Mouse (Mus musculus): ENCODE measurements around the gene Rras. TPM values are rescaled to one million over a fixed set of nuclear protein-coding genes. Genes with fewer than 3 reads are reported as not detected.

The Rras gene
- polyA plus RNA-seq, 1 experiment from 2014 or later: 76.4 TPM

DNA sequence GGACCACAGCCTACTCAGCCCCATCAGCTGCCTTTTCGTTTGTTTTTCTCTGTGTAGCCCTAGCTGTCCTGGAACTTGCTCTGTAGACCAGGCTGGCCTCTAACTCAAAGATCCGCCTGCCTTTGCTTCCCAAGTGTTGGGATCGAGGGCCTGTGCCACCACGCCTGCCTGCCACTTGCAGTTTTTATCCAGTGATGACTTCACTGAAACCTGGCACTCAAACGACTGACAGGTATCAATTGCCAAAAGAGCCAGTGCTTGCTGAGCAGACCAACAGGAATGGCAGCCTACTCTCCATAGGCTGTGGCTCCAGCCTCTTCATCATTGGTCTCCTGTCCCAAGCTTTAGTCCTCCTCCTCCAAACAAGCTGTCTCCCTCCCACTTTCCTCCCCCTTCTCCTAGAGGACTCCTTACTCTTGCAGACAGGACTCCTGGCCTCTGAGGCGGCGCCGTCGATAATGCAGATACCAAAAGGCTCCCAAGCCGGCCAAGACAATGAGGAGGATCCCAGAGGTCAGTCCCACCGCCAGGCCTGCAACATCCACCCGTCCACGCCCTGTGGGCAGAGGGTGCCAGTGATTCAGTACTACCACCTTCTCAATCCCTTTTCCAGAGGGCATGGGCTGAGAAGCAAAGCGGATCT lies 38.7 kb downstream of the Rras start:
- Histone ChIP-seq H3K27ac (no peak overlapping the region), H3K4me3 (no peak overlapping the region), H3K9ac (0 out of 2 replicates have a peak overlapping the region, but pooled peaks have one; percentile 4), H3K9me3 (replicated peaks) (no peaks in the 10 kb centered on the region), H3K36me3 (no peaks in the 10 kb centered on the region), H3K4me1 (replicated peaks) (peaks cover 19% of the 10 kb centered on the region), H3K4me2 (no peak overlapping the region), H3K27me3 (no peaks in the 10 kb centered on the region)
- no peak for ATAC-seq (replicated peaks; ENCODE audit: insufficient number of reproducible peaks, insufficient read depth, low FRiP score, low read depth)
- WGBS: 70% methylated on average over 14 of the region's 14 CpGs

DNA sequence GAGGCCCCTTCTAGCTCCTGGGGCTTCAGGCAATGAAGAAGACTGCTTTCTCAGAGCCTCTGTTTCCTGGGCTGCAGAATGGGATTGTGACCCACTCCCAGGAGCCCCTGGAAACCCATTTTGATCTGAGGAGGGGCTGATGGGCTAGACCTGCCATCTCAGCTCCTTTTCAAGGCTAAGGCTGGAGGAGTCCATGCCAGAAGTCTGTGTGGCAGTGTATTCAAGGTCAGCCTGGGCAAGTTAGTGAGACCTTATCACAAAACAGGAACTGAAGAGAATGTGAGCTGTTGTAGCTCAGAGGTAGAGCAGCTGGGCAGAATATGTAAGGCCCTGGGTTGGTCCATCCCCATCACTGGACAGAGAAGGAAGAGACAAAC lies 39.2 kb downstream of the Rras start:
- no peaks in the 10 kb centered on the region for H3K9me3 ChIP-seq (replicated peaks)
- H3K4me2 ChIP-seq: no peak overlapping the region
- H3K9ac ChIP-seq: 0 out of 2 replicates have a peak overlapping the region, but pooled peaks have one; percentile 4
- no peak for ATAC-seq (replicated peaks; ENCODE audit: insufficient number of reproducible peaks, insufficient read depth, low FRiP score, low read depth)
- peaks cover 19% of the 10 kb centered on the region for H3K4me1 ChIP-seq (replicated peaks)
- no peaks in the 10 kb centered on the region for H3K36me3 ChIP-seq
- no peak overlapping the region for H3K27ac ChIP-seq
- H3K27me3 ChIP-seq: no peaks in the 10 kb centered on the region
- no peak overlapping the region for H3K4me3 ChIP-seq

DNA sequence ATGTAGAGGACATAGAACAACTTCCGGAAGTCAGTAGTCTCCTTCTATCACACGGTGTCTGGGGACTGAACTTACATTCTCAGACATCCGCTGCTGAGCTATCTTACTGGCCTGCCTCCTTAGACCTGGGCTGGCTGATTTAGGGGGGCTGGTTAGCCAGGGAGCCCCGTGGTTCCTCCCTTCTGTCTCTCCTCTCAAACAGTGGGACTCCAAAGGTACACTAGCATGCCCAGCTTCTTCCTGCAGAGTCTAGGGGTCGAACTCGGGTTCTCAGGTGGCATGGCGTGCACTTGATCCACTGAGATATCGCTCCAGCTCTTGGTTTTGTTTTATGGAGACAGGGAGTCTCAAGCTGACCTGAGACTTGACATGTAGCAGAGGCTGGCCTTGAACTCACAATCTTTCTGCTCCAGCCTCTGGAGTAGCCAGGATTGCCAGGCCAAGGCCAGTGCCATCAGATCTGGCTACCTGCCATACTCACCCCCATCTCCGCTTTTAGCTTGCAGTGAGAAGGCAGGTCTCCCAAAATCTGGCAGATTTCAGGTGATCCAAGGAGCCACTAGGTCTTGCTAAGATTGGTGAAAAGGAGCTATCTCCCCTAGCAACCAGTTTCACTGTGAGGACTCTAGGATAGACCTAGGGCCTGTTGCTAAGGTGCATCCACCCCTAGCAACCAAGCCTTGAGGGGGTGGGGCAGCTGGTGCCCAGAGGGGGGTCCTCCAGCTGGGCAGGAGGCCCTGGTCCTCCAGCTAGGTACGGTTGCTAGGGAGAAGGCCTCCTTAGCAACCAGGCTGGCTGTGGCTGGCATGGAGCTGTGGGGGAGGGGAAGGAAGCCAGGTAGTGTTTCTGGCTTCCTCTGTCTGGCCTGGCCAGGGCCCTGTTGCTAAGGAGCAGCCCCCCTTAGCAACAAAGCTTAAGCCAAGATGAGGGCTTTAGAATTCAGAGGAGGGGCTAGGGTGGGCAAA lies 41.1 kb downstream of the Rras start:
- no peak overlapping the region for H3K4me3 ChIP-seq
- 0 out of 2 replicates have a peak, but pooled peaks cover 2% of the 10 kb centered on the region for H3K36me3 ChIP-seq
- H3K27ac ChIP-seq: no peak overlapping the region
- 73% methylated on average over 10 of the region's 10 CpGs for WGBS
- H3K9me3 ChIP-seq (replicated peaks): no peaks in the 10 kb centered on the region
- no peaks in the 10 kb centered on the region for H3K27me3 ChIP-seq
- ATAC-seq (replicated peaks; ENCODE audit: insufficient number of reproducible peaks, insufficient read depth, low FRiP score, low read depth): no peak
- no peak overlapping the region for H3K4me2 ChIP-seq
- peaks cover 24% of the 10 kb centered on the region for H3K4me1 ChIP-seq (replicated peaks)
- H3K9ac ChIP-seq: no peak overlapping the region

DNA sequence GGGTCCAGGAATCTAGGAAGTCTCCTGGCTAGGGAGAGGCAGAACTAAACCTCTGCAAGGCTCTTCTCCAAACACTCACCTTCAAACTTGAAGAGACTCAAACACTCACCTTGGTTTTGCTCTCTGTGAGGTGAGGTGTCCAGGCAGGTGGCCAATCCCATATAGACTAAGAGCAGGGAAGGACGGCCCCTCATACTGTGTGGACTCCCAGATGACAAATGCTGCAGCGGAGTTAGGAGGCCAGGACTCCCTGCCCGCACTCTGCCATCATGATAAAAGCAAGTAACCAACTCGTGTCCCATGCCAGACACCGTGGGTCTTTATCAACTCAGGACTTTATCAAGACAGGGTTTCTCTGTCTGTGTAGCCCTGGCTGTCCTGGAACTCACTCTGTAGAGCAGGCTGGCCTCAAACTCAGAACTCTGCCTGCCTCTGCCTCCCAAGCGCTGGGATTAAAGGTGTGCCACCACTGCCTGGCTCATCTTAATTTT lies 42.9 kb downstream of the Rras start:
- Histone ChIP-seq H3K36me3 (0 out of 2 replicates have a peak, but pooled peaks cover 3% of the 10 kb centered on the region), H3K4me3 (no peak overlapping the region), H3K27ac (no peak overlapping the region), H3K27me3 (no peaks in the 10 kb centered on the region), H3K4me2 (no peak overlapping the region), H3K9ac (no peak overlapping the region), H3K4me1 (replicated peaks) (peaks cover 21% of the 10 kb centered on the region), H3K9me3 (replicated peaks) (no peaks in the 10 kb centered on the region)
- no peak for ATAC-seq (replicated peaks; ENCODE audit: insufficient number of reproducible peaks, insufficient read depth, low FRiP score, low read depth)
- 73% methylated on average over 6 of the region's 6 CpGs for WGBS

DNA sequence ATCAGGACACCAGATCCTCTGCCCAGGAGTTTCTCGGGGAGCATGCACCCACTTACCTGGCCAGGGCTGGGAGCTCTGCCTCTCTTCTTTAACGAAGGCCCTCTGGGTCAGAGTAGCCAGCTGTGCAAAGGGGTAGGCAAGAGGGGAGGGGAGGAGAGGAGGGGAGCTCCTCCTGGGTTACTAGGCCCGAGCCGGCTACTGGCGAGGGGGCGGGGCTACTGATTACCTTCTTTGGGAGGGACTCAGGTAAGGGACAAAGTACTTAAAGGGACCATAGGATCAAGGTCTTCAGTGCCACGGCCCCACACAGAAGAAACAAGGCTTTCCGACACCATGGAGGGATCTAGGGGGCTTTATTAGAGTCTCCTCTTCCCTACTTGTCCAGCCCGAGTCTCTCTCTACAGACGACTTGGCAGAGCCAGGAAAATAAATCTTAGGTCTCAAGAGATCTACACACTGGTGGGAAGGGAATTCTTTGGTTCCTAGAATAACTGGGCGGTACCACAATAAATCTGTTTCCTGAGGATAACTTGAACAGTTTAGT lies 43.8 kb downstream of the Rras start:
- Histone ChIP-seq H3K4me1 (replicated peaks) (peaks cover 21% of the 10 kb centered on the region), H3K27me3 (no peaks in the 10 kb centered on the region), H3K9ac (peak overlapping the region; percentile 20), H3K4me3 (peak overlapping the region; percentile 71), H3K36me3 (0 out of 2 replicates have a peak, but pooled peaks cover 3% of the 10 kb centered on the region), H3K27ac (peak overlapping the region; percentile 95), H3K9me3 (replicated peaks) (no peaks in the 10 kb centered on the region), H3K4me2 (peak overlapping the region; percentile 69)
- no peak for ATAC-seq (replicated peaks; ENCODE audit: insufficient number of reproducible peaks, insufficient read depth, low FRiP score, low read depth)
- WGBS: 17% methylated on average over 11 of the region's 11 CpGs

DNA sequence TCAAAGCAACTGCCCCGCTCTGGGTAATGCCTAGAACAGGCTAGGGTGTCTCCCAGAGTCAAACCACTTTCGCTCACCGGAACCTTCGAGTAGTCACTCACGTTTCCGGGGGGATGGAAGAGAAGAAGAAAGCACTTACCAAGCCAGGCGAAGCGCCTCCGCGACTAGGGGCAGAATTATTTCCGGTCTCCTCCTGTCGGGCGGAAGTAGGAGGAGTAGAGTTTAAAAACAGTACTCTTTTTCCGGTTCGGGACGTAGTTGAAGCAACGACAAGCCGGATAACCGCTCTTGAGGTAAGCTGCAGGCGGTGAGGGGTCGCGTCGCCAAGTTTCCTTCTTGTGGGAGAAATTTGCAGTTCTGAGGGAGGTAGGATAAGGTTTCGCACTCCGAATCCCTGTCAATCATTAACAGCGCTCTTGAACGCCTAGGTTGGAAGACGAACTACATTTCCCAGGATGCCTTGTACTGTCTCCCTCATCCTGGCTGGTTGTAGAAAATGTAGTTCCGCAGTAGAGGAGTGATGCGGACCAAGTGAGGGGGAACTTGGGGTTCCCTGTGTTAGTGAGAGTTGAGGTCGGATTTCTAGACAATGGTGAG lies 44.6 kb downstream of the Rras start, which contains the start of the genes Nosip and Prrg2:
Nosip (plus strand) TSS at position 191 of the 597 bp plus-strand sequence.
Prrg2 (minus strand) TSS at position 439 of the 597 bp plus-strand sequence.
- under 1% methylated on average over 31 of the region's 31 CpGs for WGBS
- ATAC-seq (replicated peaks; ENCODE audit: insufficient number of reproducible peaks, insufficient read depth, low FRiP score, low read depth): peak; percentile 86
- Histone ChIP-seq H3K9ac (peak within 1 kb of the TSS; percentile 66), H3K4me2 (peak within 1 kb of the TSS; percentile 69), H3K36me3 (0 out of 2 replicates have a peak, but pooled peaks cover 3% of the 10 kb centered on the region), H3K27ac (peak within 1 kb of the TSS; percentile 95), H3K9me3 (replicated peaks) (no peaks in the 10 kb centered on the region), H3K4me1 (replicated peaks) (peaks cover 21% of the 10 kb centered on the region), H3K4me3 (peak within 1 kb of the TSS; percentile 71), H3K27me3 (no peaks in the 10 kb centered on the region)

DNA sequence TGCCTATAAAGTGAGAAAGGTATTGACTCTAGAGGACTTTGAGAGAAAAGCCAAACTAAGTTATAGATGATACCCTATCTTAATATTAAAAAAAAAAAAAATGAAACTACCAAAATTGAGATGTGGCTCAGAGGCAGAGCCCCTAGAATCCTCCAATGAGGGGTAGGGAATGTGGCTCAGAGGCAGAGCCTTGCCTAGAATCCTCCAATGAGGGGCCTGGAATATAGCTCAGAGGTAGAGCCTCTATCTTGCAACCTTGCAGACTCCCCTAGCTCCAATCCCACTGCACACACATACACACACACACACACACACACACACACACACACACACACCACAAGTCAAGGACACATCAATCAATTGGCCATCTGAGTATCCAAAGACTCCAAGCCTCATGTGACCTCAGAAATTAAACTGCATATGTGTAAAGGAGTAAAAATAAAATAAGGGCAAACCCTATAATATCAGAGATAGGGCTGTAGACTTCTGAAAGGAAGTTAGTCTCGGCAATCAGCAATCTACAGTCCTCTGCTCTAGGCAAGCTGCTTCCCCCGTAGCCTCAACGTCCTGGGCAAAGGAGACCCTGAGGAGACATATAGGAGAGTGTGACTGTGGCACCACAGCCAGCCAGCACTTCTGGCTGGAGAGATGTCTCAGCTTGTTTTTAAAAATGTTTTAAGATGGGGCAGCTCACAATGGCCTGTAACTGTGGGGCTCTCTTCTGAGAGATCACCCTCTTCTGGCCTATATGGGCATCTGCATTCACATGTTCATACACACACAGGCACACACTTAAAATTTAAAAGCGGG lies 49.6 kb downstream of the Rras start:
- Histone ChIP-seq H3K27ac (no peak overlapping the region), H3K4me3 (no peak overlapping the region), H3K4me2 (no peak overlapping the region), H3K9me3 (replicated peaks) (no peaks in the 10 kb centered on the region), H3K36me3 (0 out of 2 replicates have a peak, but pooled peaks cover 3% of the 10 kb centered on the region), H3K9ac (no peak overlapping the region), H3K4me1 (replicated peaks) (peaks cover 11% of the 10 kb centered on the region), H3K27me3 (no peaks in the 10 kb centered on the region)
- no peak for ATAC-seq (replicated peaks; ENCODE audit: insufficient number of reproducible peaks, insufficient read depth, low FRiP score, low read depth)
- 77% methylated on average over 4 of the region's 4 CpGs for WGBS

DNA sequence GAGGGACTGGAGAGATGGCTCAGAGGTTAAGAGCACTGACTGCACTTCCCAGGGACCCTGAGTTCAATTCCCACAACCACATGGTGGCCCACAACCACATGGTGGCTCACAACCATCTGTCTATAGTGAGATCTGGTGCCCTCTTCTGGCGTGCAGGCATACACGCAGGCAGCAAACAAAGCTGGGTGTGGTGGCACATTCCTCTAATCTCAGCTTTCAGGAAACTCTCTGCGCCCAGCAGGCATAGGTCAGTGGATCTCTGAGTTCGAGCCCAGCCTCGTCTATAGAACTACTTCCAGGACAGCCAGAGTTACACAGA lies 50.2 kb downstream of the Rras start:
- ATAC-seq (replicated peaks; ENCODE audit: insufficient number of reproducible peaks, insufficient read depth, low FRiP score, low read depth): 0 out of 2 replicates have a peak, but pooled peaks have one; percentile 3
- 37% methylated on average over 5 of the region's 5 CpGs for WGBS

DNA sequence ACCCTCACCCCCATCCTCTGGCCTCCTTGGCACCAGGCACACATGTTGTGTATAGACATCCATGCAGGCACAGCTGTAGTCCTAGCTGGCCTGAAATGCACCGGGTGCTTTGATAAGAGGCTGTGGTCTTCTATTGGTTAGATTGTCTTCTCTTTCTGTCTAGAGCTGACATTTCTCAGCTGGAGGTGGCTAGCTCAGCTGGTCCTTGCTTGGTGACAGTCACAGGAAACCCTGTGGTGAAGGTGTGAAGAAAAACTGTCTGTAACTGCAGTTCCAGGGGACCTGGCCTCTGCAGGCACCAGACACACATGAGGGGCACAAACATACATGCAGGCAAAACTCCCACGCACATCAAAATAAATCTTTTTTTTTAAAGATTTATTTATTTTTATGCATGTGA lies 51.9 kb downstream of the Rras start:
- H3K4me2 ChIP-seq: no peak overlapping the region
- H3K27me3 ChIP-seq: no peaks in the 10 kb centered on the region
- peaks cover 4% of the 10 kb centered on the region for H3K4me1 ChIP-seq (replicated peaks)
- H3K4me3 ChIP-seq: no peak overlapping the region
- H3K9me3 ChIP-seq (replicated peaks): no peaks in the 10 kb centered on the region
- H3K36me3 ChIP-seq: no peaks in the 10 kb centered on the region; the same call in 1 of the 2 replicates
- WGBS: 69% methylated on average over 2 of the region's 2 CpGs
- ATAC-seq (replicated peaks; ENCODE audit: insufficient number of reproducible peaks, insufficient read depth, low FRiP score, low read depth): no peak
- H3K27ac ChIP-seq: no peak overlapping the region
- H3K9ac ChIP-seq: no peak overlapping the region

More for the DNA sequence above, 50.2 kb downstream of the Rras start:
- H3K27ac ChIP-seq: no peak overlapping the region
- H3K4me1 ChIP-seq (replicated peaks): peaks cover 10% of the 10 kb centered on the region
- H3K4me2 ChIP-seq: no peak overlapping the region
- no peaks in the 10 kb centered on the region for H3K27me3 ChIP-seq
- H3K9ac ChIP-seq: no peak overlapping the region
- H3K4me3 ChIP-seq: no peak overlapping the region
- 0 out of 2 replicates have a peak, but pooled peaks cover 3% of the 10 kb centered on the region for H3K36me3 ChIP-seq
- no peaks in the 10 kb centered on the region for H3K9me3 ChIP-seq (replicated peaks)
